Mouse (Mus musculus) MEL (cell line): ENCODE data around the gene Abcc2. TPM values are rescaled to one million over a fixed set of nuclear protein-coding genes. Genes with fewer than 3 reads are reported as not detected.

Experiments used
- DNase-seq: peaks from one replicate; pipeline ENCODE4 v3.0.0; 2011; ENCODE audit warnings: low read depth, low spot score
- H3K27ac ChIP-seq: 2 replicates; pipeline ENCODE4 v1.5.1; 2012; ENCODE audit warnings: low read depth, mild to moderate bottlenecking, control low read depth, low read length, moderate library complexity; ENCODE audit not compliant: control insufficient read depth
- H3K27me3 ChIP-seq, 2 experiments: fragments of 150-350 bp in 1 of 2; sonication (generic) in 1 of 2; 2 replicates each; pipeline ENCODE4 v1.6.1; 2012; ENCODE audit warnings: low read length in 2 of 2, mild to moderate bottlenecking in 2 of 2, improper control_type of control experiment in 1 of 2, moderate library complexity in 1 of 2; ENCODE audit not compliant: insufficient read depth in 2 of 2, control insufficient read depth in 1 of 2
- H3K36me3 ChIP-seq, 2 experiments: 2 replicates each; pipeline ENCODE4 v1.6.1; 2012 to 2014; ENCODE audit warnings: low read length in 2 of 2, improper control_type of control experiment in 1 of 2, inconsistent platforms in 1 of 2, mild to moderate bottlenecking in 1 of 2; ENCODE audit not compliant: insufficient read depth in 2 of 2, control insufficient read depth in 1 of 2
- H3K4me1 ChIP-seq, 2 experiments: fragments of 150-350 bp in 1 of 2; sonication (generic) in 1 of 2; 2 replicates each; pipeline ENCODE4 v1.6.1; 2012; ENCODE audit warnings: low read length in 2 of 2, improper control_type of control experiment in 1 of 2, mild to moderate bottlenecking in 1 of 2; ENCODE audit not compliant: insufficient read depth in 2 of 2, control insufficient read depth in 1 of 2
- H3K4me3 ChIP-seq, 2 experiments: fragments of 150-350 bp in 1 of 2; sonication (generic) in 1 of 2; 2 replicates each; pipeline ENCODE4 v1.5.1; 2012; ENCODE audit warnings: low read depth in 2 of 2, low read length in 2 of 2, mild to moderate bottlenecking in 2 of 2, moderate library complexity in 2 of 2, control low read depth in 1 of 2, improper control_type of control experiment in 1 of 2; ENCODE audit not compliant: control insufficient read depth in 1 of 2, insufficient read depth in 1 of 2
- H3K79me2 ChIP-seq: 2 replicates; pipeline ENCODE4 v1.6.1; 2012; ENCODE audit warnings: mild to moderate bottlenecking, low read length, moderate library complexity; ENCODE audit not compliant: control insufficient read depth, poor library complexity, insufficient read depth
- H3K9ac ChIP-seq: 2 replicates; pipeline ENCODE4 v1.6.1; 2012; ENCODE audit warnings: low read depth, mild to moderate bottlenecking, control low read depth, low read length, moderate library complexity; ENCODE audit not compliant: control insufficient read depth, poor library complexity, severe bottlenecking
- H3K9me3 ChIP-seq: fragments of 150-350 bp; sonication (generic); replicated peaks from 2 replicates; pipeline ENCODE4 v1.6.1; 2012; ENCODE audit warnings: mild to moderate bottlenecking, low read length, improper control_type of control experiment, moderate library complexity; ENCODE audit not compliant: insufficient read depth
- CTCF ChIP-seq, 3 experiments: IDR thresholded peaks in 2 of 3; conservative IDR thresholded peaks in 1 of 3; 2 replicates each; pipeline ENCODE4 v1.5.1; 2011 to 2012; ENCODE audit warnings: low read length in 3 of 3, low read depth in 2 of 3, mild to moderate bottlenecking in 2 of 3, improper control_type of control experiment in 1 of 3, inconsistent platforms in 1 of 3, mixed read lengths in 1 of 3, moderate library complexity in 1 of 3; ENCODE audit not compliant: control insufficient read depth in 1 of 3, insufficient read depth in 1 of 3, poor library complexity in 1 of 3, severe bottlenecking in 1 of 3
- E2F4 ChIP-seq: IDR thresholded peaks from 2 replicates; pipeline ENCODE4 v1.6.1; 2011; ENCODE audit warnings: low read depth, low read length, improper control_type of control experiment, borderline replicate concordance
- GATA1 ChIP-seq: IDR thresholded peaks from 2 replicates; pipeline ENCODE4 v1.6.1; 2011; ENCODE audit warnings: low read depth, low read length, improper control_type of control experiment
- MAFK ChIP-seq: IDR thresholded peaks from 2 replicates; pipeline ENCODE4 v1.6.1; 2011; ENCODE audit warnings: low read depth, mild to moderate bottlenecking, low read length, improper control_type of control experiment, borderline replicate concordance
- MXI1 ChIP-seq: IDR thresholded peaks from 2 replicates; pipeline ENCODE4 v1.6.1; 2011; ENCODE audit warnings: mild to moderate bottlenecking, low read depth, low read length, improper control_type of control experiment
- MYC ChIP-seq: IDR thresholded peaks from 2 replicates; pipeline ENCODE4 v1.6.1; 2011; ENCODE audit warnings: low read depth, mild to moderate bottlenecking, low read length, improper control_type of control experiment, moderate library complexity
- NELFE ChIP-seq: IDR thresholded peaks from 2 replicates; pipeline ENCODE4 v1.6.1; 2011; ENCODE audit warnings: low read depth, low read length, improper control_type of control experiment
- NRF1 ChIP-seq: IDR thresholded peaks from 2 replicates; pipeline ENCODE4 v1.6.1; 2014; ENCODE audit warnings: low read depth, mild to moderate bottlenecking, inconsistent platforms, low read length, improper control_type of control experiment, moderate library complexity; ENCODE audit not compliant: poor library complexity, insufficient read depth, severe bottlenecking
- POLR2A ChIP-seq, 2 experiments: IDR thresholded peaks; 2 replicates each; pipeline ENCODE4 v1.6.1; 2011 to 2012; ENCODE audit warnings: low read length in 2 of 2, mild to moderate bottlenecking in 2 of 2, control low read depth in 1 of 2, improper control_type of control experiment in 1 of 2, low read depth in 1 of 2, moderate library complexity in 1 of 2; ENCODE audit not compliant: control insufficient read depth in 1 of 2, insufficient read depth in 1 of 2, poor library complexity in 1 of 2
- POLR2AphosphoS2 ChIP-seq: IDR thresholded peaks from 2 replicates; pipeline ENCODE4 v1.6.1; 2011; ENCODE audit warnings: low read length, improper control_type of control experiment
- POLR2AphosphoS5 ChIP-seq: IDR thresholded peaks from 2 replicates; pipeline ENCODE4 v1.6.1; 2012; ENCODE audit warnings: low read depth, borderline replicate concordance, mild to moderate bottlenecking, inconsistent platforms, low read length, moderate library complexity, mixed read lengths
- RAD21 ChIP-seq: IDR thresholded peaks from 2 replicates; pipeline ENCODE4 v1.6.1; 2011; ENCODE audit warnings: mild to moderate bottlenecking, low read depth, low read length, improper control_type of control experiment
- RCOR1 ChIP-seq: IDR thresholded peaks from 2 replicates; pipeline ENCODE4 v1.6.1; 2012; ENCODE audit warnings: low read depth, mild to moderate bottlenecking, inconsistent platforms, low read length, improper control_type of control experiment
- SMC3 ChIP-seq: IDR thresholded peaks from 2 replicates; pipeline ENCODE4 v1.6.1; 2011; ENCODE audit warnings: low read depth, low read length, improper control_type of control experiment
- TAL1 ChIP-seq: IDR thresholded peaks from 2 replicates; pipeline ENCODE4 v1.6.1; 2012; ENCODE audit warnings: mild to moderate bottlenecking, inconsistent platforms, low read length, moderate library complexity, mixed read lengths
- TBP ChIP-seq: IDR thresholded peaks from 2 replicates; pipeline ENCODE4 v1.8.0; 2011; ENCODE audit warnings: low read depth, low read length, improper control_type of control experiment
- TCF12 ChIP-seq: IDR thresholded peaks from 2 replicates; pipeline ENCODE4 v1.6.1; 2014; ENCODE audit warnings: low read depth, mild to moderate bottlenecking, inconsistent platforms, low read length, improper control_type of control experiment, moderate library complexity
- USF1 ChIP-seq: IDR thresholded peaks from 2 replicates; pipeline ENCODE4 v1.6.1; 2014; ENCODE audit warnings: low read depth, mild to moderate bottlenecking, inconsistent platforms, low read length, improper control_type of control experiment, moderate library complexity
- ZC3H11A ChIP-seq: IDR thresholded peaks from 2 replicates; pipeline ENCODE4 v1.6.1; 2012; ENCODE audit warnings: low read depth, mild to moderate bottlenecking, inconsistent platforms, low read length, improper control_type of control experiment
- ZKSCAN1 ChIP-seq: IDR thresholded peaks from 2 replicates; pipeline ENCODE4 v1.6.1; 2012; ENCODE audit warnings: low read depth, mild to moderate bottlenecking, inconsistent platforms, low read length, improper control_type of control experiment, moderate library complexity
- ZMIZ1 ChIP-seq: IDR thresholded peaks from 2 replicates; pipeline ENCODE4 v1.6.1; 2012; ENCODE audit warnings: low read depth, mild to moderate bottlenecking, inconsistent platforms, low read length, improper control_type of control experiment, moderate library complexity
- ZNF384 ChIP-seq: IDR thresholded peaks from 2 replicates; pipeline ENCODE4 v1.6.1; 2012; ENCODE audit warnings: low read depth, mild to moderate bottlenecking, inconsistent platforms, low read length, improper control_type of control experiment
- polyA plus RNA-seq, 2 experiments: library from polyadenylated mRNA; stranded (reverse) in 1 of 2; unstranded in 1 of 2; fragments of >175 nt in 1 of 2; fragments of >200 nt in 1 of 2; gene quantifications; 2 replicates each; pipeline versions ENCODE4 v1.2.1 to v1.2.4; 2012; ENCODE audit warnings: low replicate concordance in 2 of 2, low read depth in 1 of 2; ENCODE audit not compliant: insufficient read length in 2 of 2, insufficient read depth in 1 of 2, missing spikeins in 1 of 2
- total RNA-seq: library from RNA; depleted of rRNA; stranded (reverse); fragments of 300-350 nt; gene quantifications from 2 replicates; pipeline ENCODE4 v1.2.3, GENCODE M21; 2012

The Abcc2 gene
- total and polyA plus RNA-seq, 3 experiments, result 0.04 TPM; not detected in 2

DNA sequence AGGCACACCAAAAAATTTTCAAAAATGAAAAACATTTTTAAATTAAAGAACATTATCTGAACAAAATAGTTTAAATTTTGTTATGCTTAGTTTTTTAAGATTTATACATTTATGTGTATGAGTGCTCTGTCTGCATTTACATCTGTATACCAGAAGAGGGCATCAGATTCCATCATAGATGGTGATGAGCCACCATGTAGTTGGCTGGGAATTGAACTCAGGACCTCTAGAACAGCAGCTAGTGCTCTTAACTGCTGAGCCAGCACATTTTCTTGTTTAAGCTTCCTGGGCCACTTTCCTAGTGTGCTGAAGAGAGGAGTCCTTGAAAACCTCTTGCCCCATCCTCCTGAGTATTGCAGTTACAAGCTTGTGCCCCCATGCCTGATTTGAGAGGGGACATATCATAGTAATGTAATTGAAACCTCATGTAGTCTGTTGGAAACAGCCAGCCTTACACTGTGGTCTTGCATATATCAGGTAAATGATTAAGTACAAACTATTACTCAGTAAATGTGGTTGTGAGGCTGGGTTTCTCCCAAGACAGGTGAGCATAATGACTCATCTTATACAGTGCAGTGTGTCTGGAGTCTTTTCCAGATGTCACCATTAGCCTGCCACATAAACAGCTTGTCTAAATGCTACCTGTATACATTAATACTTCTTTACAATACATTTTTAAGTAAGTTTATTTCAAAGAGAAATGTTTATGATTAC lies 20.3 kb upstream of the Abcc2 start:
- TF ChIP-seq POLR2AphosphoS2 (no peak), ZC3H11A (peak; percentile 28; the same call in 1 of the 2 replicates), RAD21 (peak; percentile 54), SMC3 (peak; percentile 43), RCOR1 (no peak), ZNF384 (no peak), MAFK (peak; percentile 86), CTCF (IDR thresholded peaks at IDR 0.05 in 2 of 3, conservative IDR thresholded peaks at IDR 0.05 in 1 of 3; ENCODE audit: control insufficient read depth in 1 of 3, insufficient read depth in 1 of 3, low read depth in 2 of 3, low read length in 3 of 3, poor library complexity in 1 of 3, severe bottlenecking in 1 of 3) (peak in 2 of 3 experiments; percentile 21 to 48; a peak in 4 of 6 replicates)
- H3K79me2 ChIP-seq, result no peaks in the 10 kb centered on the region
- peak; percentile 43 for DNase-seq
- H3K9ac ChIP-seq, result no peak overlapping the region
- no peaks in the 10 kb centered on the region for H3K27me3 ChIP-seq
- H3K4me3 ChIP-seq, result no peak overlapping the region
- H3K4me1 ChIP-seq, result no peaks in the 10 kb centered on the region
- H3K36me3 ChIP-seq, result no peaks in the 10 kb centered on the region
- H3K9me3 ChIP-seq, result no peaks in the 10 kb centered on the region
- H3K27ac ChIP-seq, result no peak overlapping the region

DNA sequence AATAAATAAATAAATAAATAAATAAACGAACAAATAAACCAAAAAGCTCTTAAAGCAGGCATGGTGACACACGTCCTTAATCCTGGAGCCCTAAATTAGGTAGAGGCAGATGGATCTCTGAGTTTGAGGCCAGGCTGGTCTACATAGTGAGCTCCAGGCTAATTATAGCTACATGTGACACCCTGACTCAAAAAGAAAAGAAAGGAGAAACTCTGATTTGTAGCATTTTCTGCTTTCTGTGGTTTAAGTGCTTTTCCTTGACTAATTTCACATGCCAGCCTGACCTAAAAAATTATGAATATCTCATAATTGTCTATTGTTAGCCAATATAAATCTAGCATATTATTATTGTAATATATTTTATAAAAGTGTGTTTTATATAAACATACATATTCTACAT lies 19.6 kb upstream of the Abcc2 start:
- H3K4me1 ChIP-seq, result no peaks in the 10 kb centered on the region
- H3K9me3 ChIP-seq, result no peaks in the 10 kb centered on the region
- no peak overlapping the region for H3K27ac ChIP-seq
- no peaks in the 10 kb centered on the region for H3K27me3 ChIP-seq
- no peak for DNase-seq
- H3K79me2 ChIP-seq, result no peaks in the 10 kb centered on the region
- TF ChIP-seq ZKSCAN1 (no peak), POLR2AphosphoS5 (no peak), MXI1 (no peak), TCF12 (no peak), MYC (no peak), E2F4 (no peak), ZMIZ1 (no peak), TAL1 (no peak), GATA1 (no peak), USF1 (no peak), SMC3 (no peak), NRF1 (no peak), ZNF384 (no peak), NELFE (no peak), RCOR1 (no peak), TBP (no peak), POLR2A (IDR thresholded peaks at IDR 0.05; ENCODE audit: control insufficient read depth in 1 of 2, insufficient read depth in 1 of 2, low read depth in 1 of 2, low read length in 2 of 2, poor library complexity in 1 of 2) (no peak)
- no peak overlapping the region for H3K4me3 ChIP-seq
- H3K9ac ChIP-seq, result no peak overlapping the region
- H3K36me3 ChIP-seq, result no peaks in the 10 kb centered on the region
